Mouse (Mus musculus) C2C12 (cell line): ENCODE results near the gene Batf3. TPM values are rescaled to one million over a fixed set of nuclear protein-coding genes. Genes with fewer than 3 reads are reported as not detected.

Source experiments
- H3K27me3 ChIP-seq: one replicate; pipeline ENCODE4 v1.6.1; 2011; ENCODE audit not compliant: control insufficient read depth, insufficient read depth, insufficient read length
- H3K36me3 ChIP-seq: one replicate; pipeline ENCODE4 v1.6.1; 2011; ENCODE audit not compliant: control insufficient read depth, insufficient read depth
- H3K4me3 ChIP-seq: one replicate; pipeline ENCODE4 v1.5.1; 2011; ENCODE audit warnings: mild to moderate bottlenecking, control low read depth; ENCODE audit not compliant: poor library complexity, insufficient read depth, severe bottlenecking
- H3K79me2 ChIP-seq: one replicate; pipeline ENCODE4 v1.6.1; 2011; ENCODE audit not compliant: control insufficient read depth, insufficient read depth
- H3K79me3 ChIP-seq: one replicate; pipeline ENCODE4 v1.6.1; 2011; ENCODE audit warnings: low read depth, control low read depth
- H3ac ChIP-seq: one replicate; pipeline ENCODE3; 2011; ENCODE audit warnings: low read depth; ENCODE audit not compliant: control insufficient read depth, insufficient read length
- CEBPB ChIP-seq: IDR thresholded peaks from one replicate; pipeline ENCODE4 v1.6.1; 2011; ENCODE audit warnings: low read depth, mild to moderate bottlenecking, control low read depth, moderate library complexity
- CTCF ChIP-seq: IDR thresholded peaks from one replicate; pipeline ENCODE4 v1.5.1; 2011; ENCODE audit not compliant: control insufficient read depth, insufficient read depth, insufficient read length
- FOSL1 ChIP-seq: IDR thresholded peaks from one replicate; pipeline ENCODE4 v1.8.0; 2011; ENCODE audit warnings: mild to moderate bottlenecking, low read length; ENCODE audit not compliant: poor library complexity, insufficient read depth, severe bottlenecking
- MAX ChIP-seq: IDR thresholded peaks from one replicate; pipeline ENCODE4 v1.6.1; 2011; ENCODE audit warnings: mild to moderate bottlenecking, control low read depth
- MYOD1 ChIP-seq: IDR thresholded peaks from one replicate; pipeline ENCODE4 v1.6.1; 2011; ENCODE audit warnings: low read depth; ENCODE audit not compliant: control insufficient read depth, insufficient read length
- MYOG ChIP-seq: IDR thresholded peaks from one replicate; pipeline ENCODE4 v1.6.1; 2011; ENCODE audit not compliant: control insufficient read depth, insufficient read length; ENCODE audit errors: extremely low read depth
- USF1 ChIP-seq: IDR thresholded peaks from one replicate; pipeline ENCODE4 v1.6.1; 2011; ENCODE audit warnings: low read depth, mild to moderate bottlenecking, control low read depth, moderate library complexity
- long read RNA-seq, 2 experiments: library from polyadenylated mRNA; unstranded; transcript quantifications; one replicate each; pipeline ENCODE4 v2.0.0; 2019 to 2020
- polyA plus RNA-seq: library from polyadenylated mRNA; unstranded; fragments of >200 nt; fragmentation: generic; extraction: Trizol; gene quantifications from one replicate; pipeline ENCODE4 v1.2.1, GENCODE M21; 2012; ENCODE audit warnings: missing spikeins

Batf3 gene
- polyA plus RNA-seq, result 0.78 TPM
- long read RNA-seq, experiment 1, result 0 reads
- long read RNA-seq, experiment 2, result 0 reads

DNA sequence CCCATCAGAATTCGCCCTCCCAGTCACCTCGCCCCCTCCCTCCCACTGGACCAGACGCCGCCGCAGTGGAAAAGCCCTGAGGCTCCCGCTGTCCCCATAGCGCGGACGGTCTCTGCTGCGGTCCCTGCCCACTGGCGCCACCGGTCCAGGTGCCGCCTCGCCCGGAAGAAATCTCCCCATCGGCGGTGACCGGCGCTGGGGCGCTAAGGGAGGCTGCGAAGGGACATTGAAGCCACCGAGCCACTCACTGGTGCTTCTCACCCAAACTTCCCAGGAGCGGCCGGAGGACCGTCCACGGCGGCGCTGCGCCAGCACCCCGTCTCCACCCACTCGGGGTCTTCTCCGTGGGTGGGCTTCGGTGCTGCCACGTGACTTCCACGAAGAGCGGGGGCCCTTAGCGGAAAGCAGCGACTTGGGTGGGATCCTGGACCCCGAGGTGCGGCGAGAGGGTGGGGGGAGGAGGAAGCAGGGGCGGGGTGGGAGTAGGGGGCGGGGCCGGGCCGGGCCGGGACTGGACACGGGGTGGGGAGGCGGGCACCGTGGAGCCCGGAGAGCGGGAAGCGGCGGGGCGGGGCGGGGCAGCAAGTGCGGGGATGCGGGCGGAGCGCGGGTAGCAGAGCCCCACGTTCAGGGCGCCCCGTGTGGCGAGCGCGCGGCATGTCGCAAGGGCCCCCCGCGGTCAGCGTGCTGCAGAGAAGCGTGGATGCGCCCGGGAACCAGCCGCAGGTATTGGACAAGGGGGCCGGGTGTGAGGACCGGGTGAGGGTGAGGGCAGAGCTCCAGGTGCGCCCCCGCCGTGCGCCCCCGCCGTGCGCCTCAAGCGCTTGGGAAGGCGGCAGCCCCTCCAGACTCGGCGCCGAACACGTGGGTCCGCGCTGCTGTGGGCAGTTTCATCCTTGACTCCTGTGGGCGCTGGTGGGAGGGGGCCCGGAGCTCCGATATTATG is at the start of gene Batf3:
Batf3 (plus strand) TSS at position 46 of the 946 bp plus-strand sequence.
- no peak within 1 kb of the TSS for H3K4me3 ChIP-seq
- H3ac ChIP-seq, result peak within 1 kb of the TSS; percentile 7
- H3K79me2 ChIP-seq, result no peaks in the 10 kb centered on the region
- H3K79me3 ChIP-seq, result no peaks in the 10 kb centered on the region
- TF ChIP-seq CEBPB (no peak), MAX (no peak), MYOD1 (no peak), MYOG (no peak), CTCF (peak; percentile 52)
- no peaks in the 10 kb centered on the region for H3K27me3 ChIP-seq
- H3K36me3 ChIP-seq, result no peaks in the 10 kb centered on the region

DNA sequence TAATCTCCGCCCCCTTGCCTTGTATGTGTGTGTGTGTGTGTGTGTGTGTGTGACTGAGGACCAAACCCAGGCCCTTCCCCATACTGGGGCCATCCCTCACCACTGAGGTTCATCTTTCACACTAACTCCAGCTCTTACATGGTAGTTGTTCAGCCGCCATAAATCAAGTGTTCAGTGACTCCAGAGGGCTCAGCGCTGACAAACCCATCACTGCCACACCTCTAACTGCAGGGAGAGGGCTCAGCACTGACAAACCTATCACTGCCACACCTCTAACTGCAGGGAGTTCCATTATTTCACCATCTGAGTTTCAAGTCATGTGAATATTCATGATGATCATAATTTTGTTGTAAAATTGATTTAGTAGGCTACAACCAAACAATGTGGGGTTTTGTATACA is 44.1 kb upstream of the Batf3 start:
- no peak overlapping the region for H3K4me3 ChIP-seq
- no peaks in the 10 kb centered on the region for H3K36me3 ChIP-seq
- H3ac ChIP-seq, result no peak overlapping the region
- H3K27me3 ChIP-seq, result no peaks in the 10 kb centered on the region
- no peaks in the 10 kb centered on the region for H3K79me3 ChIP-seq
- H3K79me2 ChIP-seq, result no peaks in the 10 kb centered on the region
- TF ChIP-seq MAX (no peak), CEBPB (no peak), CTCF (no peak), MYOG (no peak), FOSL1 (no peak), MYOD1 (no peak), USF1 (no peak)

DNA sequence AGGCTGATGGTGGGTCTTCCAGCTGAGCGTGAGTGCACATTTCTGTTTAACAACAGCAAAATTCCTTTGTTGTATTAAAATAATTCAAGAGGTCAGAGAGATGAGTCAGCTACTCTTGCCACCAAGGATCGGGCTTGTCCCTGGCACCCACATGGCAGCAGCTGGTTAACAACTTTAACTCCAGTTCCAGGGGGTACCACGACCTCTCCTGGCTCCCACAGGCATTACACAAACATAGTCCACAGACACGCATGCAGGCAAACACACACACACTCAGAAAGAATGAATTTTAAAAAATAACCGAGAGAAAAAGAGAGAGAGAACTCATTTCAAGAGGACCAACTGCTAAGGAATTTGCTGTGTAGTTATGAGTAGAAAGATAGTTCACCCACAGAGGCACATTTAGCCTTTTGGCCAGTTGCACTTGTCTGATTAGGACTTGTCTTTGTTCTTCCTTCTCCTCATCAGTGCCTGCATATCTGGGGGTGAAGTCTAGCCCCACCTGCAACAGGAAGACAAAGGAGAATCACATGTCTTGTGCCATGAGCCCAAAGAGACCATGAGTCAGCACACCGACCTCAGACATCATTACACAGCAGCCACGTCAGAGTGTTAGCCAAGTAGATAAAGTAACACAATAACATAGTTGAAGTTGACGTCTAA is 42.6 kb upstream of the Batf3 start:
- Histone ChIP-seq H3K27me3 (no peaks in the 10 kb centered on the region), H3K4me3 (no peak overlapping the region), H3ac (no peak overlapping the region), H3K36me3 (no peaks in the 10 kb centered on the region), H3K79me3 (no peaks in the 10 kb centered on the region), H3K79me2 (no peaks in the 10 kb centered on the region)
- TF ChIP-seq CTCF (peak; percentile 30), MAX (peak; percentile 39), MYOD1 (peak; percentile 35), CEBPB (no peak), MYOG (no peak)

DNA sequence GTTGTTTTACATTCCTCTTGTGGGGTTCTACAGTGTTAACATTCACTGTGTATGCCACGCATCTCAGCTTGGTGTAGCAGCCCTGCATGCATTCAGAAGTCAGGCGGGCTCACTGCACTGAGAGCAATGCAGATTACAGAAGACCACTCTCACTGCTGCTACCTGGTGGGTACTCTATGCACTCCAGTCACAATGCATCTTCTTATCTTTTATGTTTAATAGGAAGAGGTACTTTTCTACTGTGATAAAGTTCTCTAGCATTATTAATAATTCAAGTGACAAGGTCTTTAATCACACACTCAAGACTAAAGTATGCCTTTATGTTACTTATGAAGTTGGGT is 42.1 kb upstream of the Batf3 start:
- TF ChIP-seq FOSL1 (no peak), MYOD1 (no peak), CEBPB (no peak), CTCF (no peak), MAX (no peak), USF1 (no peak), MYOG (no peak)

DNA sequence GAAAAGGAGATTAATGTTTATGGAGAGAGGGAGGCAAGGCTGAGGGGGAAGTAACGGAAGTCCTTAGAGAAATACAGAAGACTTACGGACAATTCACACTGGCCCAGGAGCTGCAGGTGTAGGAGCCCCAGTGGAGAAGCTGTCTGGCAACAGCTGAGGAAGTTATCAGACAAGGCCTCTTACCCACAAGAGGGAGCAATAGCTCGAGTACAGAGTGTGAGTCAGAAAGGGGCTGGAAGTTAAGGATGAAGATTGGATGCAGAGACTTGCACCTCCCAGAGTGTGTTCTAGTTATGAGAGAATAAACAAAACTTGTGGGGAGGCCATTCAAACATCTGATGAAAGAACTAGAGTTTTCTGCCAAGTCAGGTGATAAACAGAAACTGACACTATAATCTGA is 40.2 kb upstream of the Batf3 start:
- H3K79me2 ChIP-seq, result peaks cover 4% of the 10 kb centered on the region

More for the DNA sequence above, 42.1 kb upstream of the Batf3 start:
- H3K27me3 ChIP-seq, result no peaks in the 10 kb centered on the region
- H3ac ChIP-seq, result no peak overlapping the region
- no peaks in the 10 kb centered on the region for H3K79me2 ChIP-seq
- no peak overlapping the region for H3K4me3 ChIP-seq
- no peaks in the 10 kb centered on the region for H3K36me3 ChIP-seq
- H3K79me3 ChIP-seq, result no peaks in the 10 kb centered on the region

More for the DNA sequence above, 40.2 kb upstream of the Batf3 start:
- no peak overlapping the region for H3ac ChIP-seq
- H3K4me3 ChIP-seq, result no peak overlapping the region
- H3K79me3 ChIP-seq, result no peaks in the 10 kb centered on the region
- no peak for TF ChIP-seq CEBPB
- TF ChIP-seq USF1, result no peak
- no peak for TF ChIP-seq FOSL1
- no peak for TF ChIP-seq MYOG
- TF ChIP-seq MAX, result no peak
- TF ChIP-seq MYOD1, result no peak
- H3K27me3 ChIP-seq, result no peaks in the 10 kb centered on the region
- H3K36me3 ChIP-seq, result no peaks in the 10 kb centered on the region
